Mouse (Mus musculus): ENCODE data around the gene Blvrb. TPM values are rescaled to one million over a fixed set of nuclear protein-coding genes. Genes with fewer than 3 reads are reported as not detected.

The Blvrb gene
- polyA plus RNA-seq, 1 experiment from 2014 or later = 46.1 TPM

DNA sequence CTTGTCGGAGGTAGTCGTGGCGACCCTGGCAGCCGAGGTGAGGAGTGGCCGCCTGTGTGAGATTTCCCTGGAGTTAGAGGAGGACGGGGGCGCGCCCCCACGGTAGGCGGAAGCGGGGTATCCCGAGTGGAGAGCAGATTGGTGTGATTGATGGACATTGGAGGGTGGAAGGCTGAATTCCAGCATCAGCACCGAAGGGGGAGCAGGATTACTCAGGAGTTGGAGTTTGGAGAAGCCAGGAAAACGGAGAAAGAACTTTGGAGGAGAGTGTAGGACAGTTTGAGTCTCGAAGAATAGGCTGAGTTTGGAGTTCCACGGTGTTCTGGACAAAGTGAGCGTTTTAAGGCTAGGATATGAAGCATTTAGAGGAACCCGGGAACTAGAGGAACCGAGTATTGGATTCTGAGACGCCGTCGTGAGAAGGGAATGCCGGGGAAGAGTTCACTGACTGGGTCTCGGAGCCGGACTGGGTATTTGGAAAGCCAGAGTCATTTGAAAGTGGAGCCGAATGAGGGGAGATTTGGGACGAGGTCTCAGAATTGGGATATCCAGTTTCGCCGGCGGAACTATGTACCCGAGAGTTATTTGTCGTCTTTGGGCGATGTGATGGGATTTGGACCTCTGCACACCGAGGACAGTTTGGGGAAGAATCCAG, 26.2 kb downstream of the Blvrb start:
- no peaks in the 10 kb centered on the region for H3K27me3 ChIP-seq
- H3K27ac ChIP-seq = peak overlapping the region; percentile 94
- H3K9me3 ChIP-seq = no peaks in the 10 kb centered on the region
- under 1% methylated on average over 34 of the region's 34 CpGs for WGBS
- peaks cover 30% of the 10 kb centered on the region for H3K36me3 ChIP-seq
- ATAC-seq (ENCODE audit: insufficient number of reproducible peaks, insufficient read depth, low FRiP score, low TSS enrichment, low read depth) = no peak
- H3K4me3 ChIP-seq = peak overlapping the region; percentile 75
- H3K9ac ChIP-seq = peak overlapping the region; percentile 85
- peak overlapping the region; percentile 66 for H3K4me2 ChIP-seq
- peaks cover 27% of the 10 kb centered on the region for H3K4me1 ChIP-seq

DNA sequence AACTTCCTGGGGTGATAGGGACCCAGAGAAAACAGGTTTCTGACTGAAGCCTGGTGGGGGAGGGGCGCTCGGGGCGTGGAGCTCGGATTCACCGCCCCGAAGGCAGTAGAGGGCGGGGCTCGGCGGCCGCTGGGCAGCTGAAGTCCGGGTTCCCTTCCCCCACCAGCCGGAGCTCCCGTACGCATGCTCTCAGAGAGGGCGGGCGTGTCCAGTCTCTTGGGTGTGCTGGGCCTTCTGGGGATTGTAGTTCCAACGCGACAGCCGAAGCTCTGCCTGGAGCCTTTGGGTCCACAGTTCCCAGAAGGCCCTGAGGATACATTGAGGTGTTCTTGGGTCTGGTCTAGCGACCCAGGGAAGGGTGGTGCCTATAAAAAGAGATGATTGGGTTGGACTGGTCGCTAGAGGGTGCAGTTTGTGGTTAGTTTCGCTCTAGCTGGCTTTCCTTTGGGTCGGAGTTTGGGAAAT, 26.7 kb downstream of the Blvrb start:
- peak overlapping the region; percentile 94 for H3K27ac ChIP-seq
- peaks cover 30% of the 10 kb centered on the region for H3K36me3 ChIP-seq
- ATAC-seq (ENCODE audit: insufficient number of reproducible peaks, insufficient read depth, low FRiP score, low TSS enrichment, low read depth) = peak; percentile 86
- H3K9me3 ChIP-seq = no peaks in the 10 kb centered on the region
- H3K4me2 ChIP-seq = peak overlapping the region; percentile 66
- H3K27me3 ChIP-seq = no peaks in the 10 kb centered on the region
- WGBS = under 1% methylated on average over 23 of the region's 23 CpGs
- peak overlapping the region; percentile 85 for H3K9ac ChIP-seq
- H3K4me3 ChIP-seq = peak overlapping the region; percentile 75
- peaks cover 27% of the 10 kb centered on the region for H3K4me1 ChIP-seq

DNA sequence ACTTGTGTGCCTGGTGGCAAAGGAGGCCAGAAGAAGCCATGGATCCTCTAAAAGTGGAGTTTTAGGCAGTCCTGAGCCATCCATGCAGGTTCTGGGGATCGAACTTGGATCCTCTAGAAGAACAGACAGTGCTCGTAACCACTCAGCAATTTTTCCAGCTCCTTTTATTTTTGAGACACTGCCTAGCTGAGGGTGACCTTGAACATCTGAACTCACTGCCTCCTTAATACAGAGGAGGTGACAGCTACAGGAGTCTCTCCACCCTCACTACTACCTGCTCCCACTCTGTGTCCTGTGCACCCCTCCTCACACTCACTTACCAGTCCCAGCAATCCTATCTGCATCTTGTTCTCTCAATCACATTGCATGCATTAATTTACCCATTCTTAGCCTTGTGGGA, 27.8 kb downstream of the Blvrb start:
- Histone ChIP-seq H3K4me1 (peaks cover 29% of the 10 kb centered on the region), H3K9me3 (no peaks in the 10 kb centered on the region), H3K4me2 (peak overlapping the region; percentile 66), H3K27me3 (no peaks in the 10 kb centered on the region), H3K9ac (no peak overlapping the region), H3K27ac (0 out of 2 replicates have a peak overlapping the region, but pooled peaks have one; percentile 94), H3K4me3 (peak overlapping the region; percentile 75; the same call in 1 of the 2 replicates), H3K36me3 (peaks cover 30% of the 10 kb centered on the region)
- 83% methylated on average over 2 of the region's 2 CpGs for whole genome bisulfite sequencing
- no peak for ATAC-seq (ENCODE audit: insufficient number of reproducible peaks, insufficient read depth, low FRiP score, low TSS enrichment, low read depth)

DNA sequence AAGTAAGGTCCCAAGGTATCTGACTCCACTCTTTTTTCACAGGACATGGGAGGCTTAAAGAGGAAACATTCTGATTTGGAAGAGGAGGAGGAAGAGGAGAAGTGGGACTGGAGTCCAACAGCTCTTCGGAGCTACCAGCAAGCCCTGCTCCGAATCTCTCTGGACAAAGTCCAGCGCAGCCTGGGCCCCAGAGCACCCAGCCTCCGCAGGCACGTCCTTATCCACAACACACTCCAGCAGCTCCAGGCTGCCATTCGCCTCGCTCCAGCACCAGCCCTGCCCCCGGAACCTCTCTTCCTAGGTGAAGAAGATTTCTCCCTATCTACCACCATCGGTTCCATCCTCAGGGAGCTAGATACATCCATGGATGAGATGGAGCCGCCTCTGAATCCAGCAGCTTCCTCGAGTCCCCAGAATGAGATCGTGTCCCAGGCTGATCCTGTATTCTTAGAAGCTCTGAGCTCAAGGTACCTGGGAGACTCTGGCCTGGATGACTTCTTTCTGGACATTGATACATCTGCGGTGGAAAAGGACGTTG, 28.4 kb downstream of the Blvrb start:
- H3K4me1 ChIP-seq = peaks cover 34% of the 10 kb centered on the region
- no peak overlapping the region for H3K4me3 ChIP-seq
- no peaks in the 10 kb centered on the region for H3K9me3 ChIP-seq
- 0 out of 2 replicates have a peak overlapping the region, but pooled peaks have one; percentile 1 for H3K4me2 ChIP-seq
- 96% methylated on average over 14 of the region's 14 CpGs for WGBS
- no peak overlapping the region for H3K9ac ChIP-seq
- H3K27me3 ChIP-seq = no peaks in the 10 kb centered on the region
- peaks cover 30% of the 10 kb centered on the region for H3K36me3 ChIP-seq
- ATAC-seq (ENCODE audit: insufficient number of reproducible peaks, insufficient read depth, low FRiP score, low TSS enrichment, low read depth) = no peak
- no peak overlapping the region for H3K27ac ChIP-seq

DNA sequence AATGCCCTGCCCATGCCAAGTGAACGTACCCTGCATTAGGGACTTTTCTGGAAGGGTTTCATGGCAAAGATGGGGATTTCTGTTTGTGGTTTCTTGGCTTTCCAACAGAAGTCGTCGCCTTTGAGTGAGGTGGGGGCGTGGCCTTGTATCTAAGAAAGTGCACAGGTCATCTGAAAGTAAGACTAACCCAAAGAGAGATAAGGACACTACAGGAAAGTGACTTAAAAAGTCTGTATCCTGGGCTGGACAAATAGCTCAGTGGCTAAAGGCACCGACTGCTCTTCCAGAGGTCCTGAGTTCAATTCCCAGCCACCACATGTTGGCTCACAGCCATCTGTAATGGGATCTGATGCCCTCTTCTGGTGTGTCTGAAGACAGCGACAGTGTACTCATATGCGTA, 30.8 kb downstream of the Blvrb start:
- H3K36me3 ChIP-seq = peaks cover 30% of the 10 kb centered on the region
- H3K27me3 ChIP-seq = no peaks in the 10 kb centered on the region
- no peak overlapping the region for H3K9ac ChIP-seq
- H3K4me1 ChIP-seq = peaks cover 40% of the 10 kb centered on the region
- no peak overlapping the region for H3K4me3 ChIP-seq
- no peak overlapping the region for H3K4me2 ChIP-seq
- H3K27ac ChIP-seq = no peak overlapping the region
- no peak for ATAC-seq (ENCODE audit: insufficient number of reproducible peaks, insufficient read depth, low FRiP score, low TSS enrichment, low read depth)
- no peaks in the 10 kb centered on the region for H3K9me3 ChIP-seq
- WGBS = 78% methylated on average over 7 of the region's 7 CpGs

DNA sequence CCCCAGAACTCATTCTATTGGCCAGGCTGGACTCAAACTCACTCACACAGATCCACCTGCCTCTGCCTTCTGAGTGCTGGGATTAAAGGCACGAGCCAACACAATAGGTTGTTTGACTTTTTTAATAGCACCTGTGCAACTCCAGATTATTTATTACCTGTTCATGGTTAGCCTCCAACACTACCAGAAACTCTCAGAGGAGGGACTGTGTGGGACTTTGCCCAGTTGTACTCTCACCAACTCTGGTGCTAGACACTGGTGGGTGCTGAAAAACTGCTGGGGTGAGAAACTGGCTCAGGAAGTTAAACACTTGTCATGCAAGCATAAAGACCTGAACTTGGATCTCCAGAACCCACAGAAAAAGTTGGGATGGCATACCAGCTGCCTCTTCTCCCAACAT, 32.0 kb downstream of the Blvrb start:
- no peaks in the 10 kb centered on the region for H3K9me3 ChIP-seq
- no peak overlapping the region for H3K9ac ChIP-seq
- H3K27me3 ChIP-seq = no peaks in the 10 kb centered on the region
- H3K4me2 ChIP-seq = no peak overlapping the region
- H3K4me3 ChIP-seq = no peak overlapping the region
- H3K27ac ChIP-seq = 0 out of 2 replicates have a peak overlapping the region, but pooled peaks have one; percentile 88
- peaks cover 30% of the 10 kb centered on the region for H3K36me3 ChIP-seq
- 74% methylated on average over 1 of the region's 1 CpGs for WGBS
- H3K4me1 ChIP-seq = peaks cover 40% of the 10 kb centered on the region
- ATAC-seq (ENCODE audit: insufficient number of reproducible peaks, insufficient read depth, low FRiP score, low TSS enrichment, low read depth) = no peak

DNA sequence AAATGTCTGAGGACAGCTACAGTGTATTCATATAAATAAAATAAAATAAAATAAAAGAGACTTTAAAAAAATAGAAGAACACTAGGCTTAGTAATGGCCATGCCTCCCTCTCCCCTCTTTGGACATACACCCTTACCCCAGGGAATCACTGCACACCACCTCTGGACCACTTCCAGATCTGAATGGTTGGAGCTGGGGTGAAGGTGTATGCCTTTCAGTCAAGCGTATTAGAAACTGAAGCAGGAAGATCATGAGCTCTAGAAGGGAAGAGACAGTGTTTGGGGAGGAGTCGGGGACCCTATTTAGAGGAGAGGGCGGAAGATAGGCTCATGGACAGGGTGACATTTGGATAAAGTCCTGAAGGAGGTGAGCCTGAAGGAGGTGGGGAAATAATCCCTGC, 32.7 kb downstream of the Blvrb start:
- peak overlapping the region; percentile 64 for H3K4me2 ChIP-seq
- H3K36me3 ChIP-seq = peaks cover 30% of the 10 kb centered on the region
- 0 out of 2 replicates have a peak overlapping the region, but pooled peaks have one; percentile 62 for H3K9ac ChIP-seq
- H3K27me3 ChIP-seq = no peaks in the 10 kb centered on the region
- H3K4me3 ChIP-seq = peak overlapping the region; percentile 42; the same call in 1 of the 2 replicates
- peaks cover 35% of the 10 kb centered on the region for H3K4me1 ChIP-seq
- no peaks in the 10 kb centered on the region for H3K9me3 ChIP-seq
- ATAC-seq (ENCODE audit: insufficient number of reproducible peaks, insufficient read depth, low FRiP score, low TSS enrichment, low read depth) = no peak
- WGBS = 65% methylated on average over 3 of the region's 3 CpGs
- H3K27ac ChIP-seq = peak overlapping the region; percentile 88

DNA sequence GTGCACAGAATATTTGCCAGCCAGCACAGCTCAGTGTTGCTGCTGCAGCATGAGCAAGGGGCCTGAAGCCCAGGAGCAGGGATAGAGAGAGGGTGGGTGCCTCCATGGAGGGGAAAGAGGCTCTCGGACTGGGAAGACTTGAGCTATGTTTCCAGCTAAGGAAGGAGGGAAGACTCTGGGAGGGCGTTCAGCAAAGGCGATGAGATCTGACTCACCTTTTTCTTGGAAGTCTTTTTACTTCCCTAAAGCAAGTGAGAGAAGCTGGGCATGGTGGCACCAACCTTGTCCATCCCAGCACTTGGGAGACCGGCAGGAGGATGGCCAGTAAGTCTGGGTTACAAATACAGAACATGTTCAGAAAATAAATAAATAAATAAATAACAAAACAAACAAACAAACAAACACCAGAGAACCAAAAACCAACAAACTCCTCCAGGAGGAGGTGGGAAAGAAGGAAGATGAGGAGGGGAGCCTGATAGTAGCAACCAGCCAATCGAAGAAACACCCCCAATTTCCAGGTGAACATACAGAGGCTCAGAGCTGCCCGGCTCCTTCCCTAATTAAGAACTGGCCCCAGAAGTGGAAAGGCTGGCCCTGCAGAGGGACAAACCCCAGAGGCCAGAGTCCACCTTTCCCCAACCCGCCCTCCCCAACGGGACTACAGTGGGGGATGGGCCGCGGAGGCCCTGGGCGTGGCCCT, 33.3 kb downstream of the Blvrb start:
- Histone ChIP-seq H3K4me1 (peaks cover 35% of the 10 kb centered on the region), H3K9me3 (no peaks in the 10 kb centered on the region), H3K27ac (peak overlapping the region; percentile 88), H3K9ac (peak overlapping the region; percentile 62), H3K27me3 (no peaks in the 10 kb centered on the region), H3K36me3 (peaks cover 26% of the 10 kb centered on the region), H3K4me3 (peak overlapping the region; percentile 42), H3K4me2 (peak overlapping the region; percentile 64)
- ATAC-seq (ENCODE audit: insufficient number of reproducible peaks, insufficient read depth, low FRiP score, low TSS enrichment, low read depth) = no peak
- 7% methylated on average over 11 of the region's 11 CpGs for WGBS

DNA sequence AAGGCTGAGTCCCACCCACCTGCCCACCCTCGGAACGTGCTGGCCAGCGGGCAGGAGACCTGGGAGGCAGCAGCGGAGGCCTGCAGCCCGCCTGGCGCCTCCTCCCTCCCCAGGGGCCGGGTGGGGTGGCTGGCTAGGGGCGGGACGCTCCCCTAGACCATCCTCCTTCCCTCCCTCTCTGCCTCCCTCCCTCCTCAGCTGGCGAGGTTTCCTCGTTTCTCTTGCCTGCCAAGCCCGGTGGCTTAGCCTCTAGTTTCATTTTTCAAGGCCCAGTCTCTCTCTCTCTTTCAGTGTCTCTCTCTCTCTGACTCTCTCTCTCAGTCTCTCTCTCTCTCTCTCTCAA, 33.8 kb downstream of the Blvrb start:
- ATAC-seq (ENCODE audit: insufficient number of reproducible peaks, insufficient read depth, low FRiP score, low TSS enrichment, low read depth) = peak; percentile 86
- Histone ChIP-seq H3K4me2 (peak overlapping the region; percentile 64), H3K36me3 (peaks cover 20% of the 10 kb centered on the region), H3K27me3 (no peaks in the 10 kb centered on the region), H3K4me3 (peak overlapping the region; percentile 42), H3K9ac (peak overlapping the region; percentile 62), H3K9me3 (no peaks in the 10 kb centered on the region), H3K4me1 (peaks cover 35% of the 10 kb centered on the region), H3K27ac (peak overlapping the region; percentile 88)
- 0% methylated on average over 11 of the region's 12 CpGs for WGBS

DNA sequence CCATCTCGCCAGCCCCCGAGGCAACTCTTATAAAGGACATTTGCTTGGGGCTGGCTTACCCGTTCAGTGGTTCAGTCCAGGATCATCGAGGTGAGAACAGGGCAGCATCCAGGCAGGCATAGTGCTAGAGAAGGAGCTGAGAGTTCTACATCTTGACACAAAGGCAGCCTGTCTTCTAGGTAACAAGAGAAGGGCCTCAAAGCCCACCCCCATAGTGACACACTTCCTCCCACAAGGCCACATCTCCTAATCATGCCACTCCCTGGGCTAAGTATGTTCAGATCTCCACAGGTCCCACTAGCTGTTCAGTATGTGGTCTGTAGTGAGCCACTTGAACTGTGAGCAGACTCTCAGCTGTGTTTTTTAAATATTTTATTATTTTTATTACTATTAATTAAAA, 36.1 kb downstream of the Blvrb start:
- Histone ChIP-seq H3K4me2 (no peak overlapping the region), H3K36me3 (peaks cover 3% of the 10 kb centered on the region), H3K9me3 (no peaks in the 10 kb centered on the region), H3K9ac (no peak overlapping the region), H3K4me1 (peaks cover 37% of the 10 kb centered on the region), H3K27me3 (no peaks in the 10 kb centered on the region), H3K27ac (no peak overlapping the region), H3K4me3 (no peak overlapping the region)
- no peak for ATAC-seq (ENCODE audit: insufficient number of reproducible peaks, insufficient read depth, low FRiP score, low TSS enrichment, low read depth)
- 78% methylated on average over 4 of the region's 4 CpGs for WGBS

DNA sequence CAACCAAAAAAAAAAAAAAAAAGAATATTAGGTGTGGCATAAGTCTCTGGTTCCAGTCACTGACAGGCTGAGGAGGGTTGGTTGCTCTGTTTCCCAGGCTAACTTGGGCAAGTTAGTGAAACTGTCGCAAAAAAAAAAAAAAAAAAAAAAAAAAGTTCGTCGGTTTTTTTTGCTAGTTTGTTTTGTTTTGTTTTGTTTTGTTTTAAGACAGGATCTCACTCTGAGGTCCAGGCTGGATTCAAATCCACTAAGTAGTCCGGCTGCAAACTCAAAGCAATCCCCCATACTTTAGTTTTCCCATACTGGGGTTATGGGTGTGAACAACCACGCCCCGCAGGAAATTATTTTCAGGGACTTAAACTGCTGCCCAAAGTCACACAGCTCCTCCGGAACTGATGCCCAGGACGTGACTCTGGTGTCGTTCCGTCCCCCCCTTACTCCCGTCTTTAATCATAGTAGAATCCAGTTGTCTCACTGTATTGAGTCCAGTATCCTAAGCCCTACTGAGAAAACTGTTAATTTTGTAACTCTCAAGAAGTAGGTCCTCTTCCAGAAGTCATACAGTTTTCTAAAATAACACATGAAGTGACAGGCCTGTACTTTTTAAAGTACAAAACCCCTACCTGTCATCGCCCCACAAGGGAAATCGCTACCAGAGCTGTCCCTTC, 38.5 kb downstream of the Blvrb start:
- H3K9ac ChIP-seq = peak overlapping the region; percentile 64
- peak overlapping the region; percentile 65 for H3K4me2 ChIP-seq
- peak overlapping the region; percentile 99 for H3K27ac ChIP-seq
- H3K27me3 ChIP-seq = no peaks in the 10 kb centered on the region
- peaks cover 51% of the 10 kb centered on the region for H3K4me1 ChIP-seq
- H3K9me3 ChIP-seq = no peaks in the 10 kb centered on the region
- H3K36me3 ChIP-seq = peaks cover 14% of the 10 kb centered on the region
- 3% methylated on average over 13 of the region's 13 CpGs for WGBS
- H3K4me3 ChIP-seq = peak overlapping the region; percentile 75
- ATAC-seq (ENCODE audit: insufficient number of reproducible peaks, insufficient read depth, low FRiP score, low TSS enrichment, low read depth) = no peak
